Mouse (Mus musculus): ENCODE measurements around the gene Spata18.

Spata18 gene

DNA sequence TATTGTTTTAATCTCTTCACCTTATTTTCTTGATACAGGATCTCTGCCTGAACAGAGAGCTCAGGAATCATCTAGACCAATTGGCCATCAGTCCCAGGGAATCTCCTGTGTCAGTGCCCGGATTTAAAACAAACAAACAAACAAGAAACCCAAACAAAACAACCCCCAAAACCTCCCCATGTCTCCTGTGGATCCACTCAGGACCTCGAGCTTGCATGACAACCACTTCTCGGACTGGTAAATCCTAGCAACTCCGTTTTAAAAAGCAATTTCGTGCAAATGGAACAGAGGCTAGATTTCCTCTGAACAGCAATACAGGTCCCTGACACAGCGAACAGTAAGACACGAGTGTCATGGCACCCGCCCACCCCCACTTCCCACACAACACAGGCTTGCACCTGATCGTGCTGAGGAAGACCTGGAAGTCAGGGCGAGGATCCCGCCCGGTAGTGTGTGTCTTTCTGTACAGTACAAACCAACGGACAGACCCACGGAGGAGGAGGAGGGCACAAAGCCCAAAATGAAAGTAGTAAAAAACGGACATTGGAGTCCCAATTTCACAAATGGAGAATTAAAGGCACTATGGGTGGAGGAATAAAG is 714 bp upstream of the Spata18 start:
- in situ Hi-C loops (cut with MboI, MseI): no loop called here

DNA sequence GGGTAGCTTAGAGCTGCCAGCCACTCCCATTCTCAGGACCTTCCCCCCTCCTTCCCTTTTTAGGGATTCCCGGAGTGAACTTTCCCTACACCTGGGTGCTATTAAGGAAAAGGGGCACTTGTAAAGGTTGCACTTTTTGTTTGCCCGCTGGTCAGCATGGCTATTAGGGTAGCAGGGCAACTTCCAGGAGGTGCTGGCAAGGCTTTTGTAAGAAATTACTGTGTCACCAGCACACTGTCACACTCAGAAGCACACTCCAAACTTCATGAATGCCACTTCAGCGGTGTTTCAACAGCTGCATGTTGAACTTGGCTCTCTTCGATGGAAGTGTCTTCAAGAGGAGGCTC is 649 bp downstream of the Spata18 start:
- in situ Hi-C loops (cut with MboI, MseI): no loop called here

DNA sequence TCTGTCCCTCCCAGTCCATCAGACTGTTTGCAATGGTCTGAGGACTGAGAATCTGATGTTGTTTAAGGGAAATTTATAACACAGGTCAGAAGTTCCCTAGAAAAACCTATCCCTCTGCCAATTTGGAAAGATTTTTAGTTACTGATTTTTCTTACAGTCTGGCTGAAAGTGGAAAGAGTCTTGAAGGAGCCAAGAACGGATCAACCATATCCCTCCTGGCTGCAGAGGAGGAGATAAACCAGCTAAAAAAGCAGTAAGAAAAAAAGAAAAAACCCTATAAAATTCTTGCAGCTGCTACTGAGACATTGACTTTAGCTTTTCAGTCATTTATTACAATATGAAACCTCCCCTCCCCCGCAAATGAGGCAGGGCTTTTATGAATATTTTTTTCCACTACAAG is 15.5 kb downstream of the Spata18 start:
- in situ Hi-C loops (cut with MboI, MseI): no loop called here

DNA sequence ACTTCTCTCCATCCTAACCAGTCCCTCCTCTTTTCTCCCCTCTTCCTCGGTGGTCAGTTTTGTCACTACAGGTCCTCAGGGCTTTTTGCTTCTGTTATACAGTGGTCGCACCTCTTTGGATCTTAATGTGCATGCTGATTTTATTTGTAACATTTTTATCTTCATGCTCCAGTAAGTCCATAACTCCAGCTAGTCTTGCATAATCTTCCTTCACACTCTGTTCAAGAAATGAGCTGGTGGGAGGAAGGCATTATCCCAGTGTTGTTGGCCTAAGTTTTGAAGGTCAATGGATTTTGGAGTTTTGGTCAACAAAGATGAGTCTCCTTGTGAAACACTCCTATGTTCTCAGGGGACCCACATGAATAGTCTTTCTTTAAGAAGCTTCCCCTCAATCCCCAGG is 16.7 kb downstream of the Spata18 start:
- in situ Hi-C loops (cut with MboI, MseI): no loop called here

DNA sequence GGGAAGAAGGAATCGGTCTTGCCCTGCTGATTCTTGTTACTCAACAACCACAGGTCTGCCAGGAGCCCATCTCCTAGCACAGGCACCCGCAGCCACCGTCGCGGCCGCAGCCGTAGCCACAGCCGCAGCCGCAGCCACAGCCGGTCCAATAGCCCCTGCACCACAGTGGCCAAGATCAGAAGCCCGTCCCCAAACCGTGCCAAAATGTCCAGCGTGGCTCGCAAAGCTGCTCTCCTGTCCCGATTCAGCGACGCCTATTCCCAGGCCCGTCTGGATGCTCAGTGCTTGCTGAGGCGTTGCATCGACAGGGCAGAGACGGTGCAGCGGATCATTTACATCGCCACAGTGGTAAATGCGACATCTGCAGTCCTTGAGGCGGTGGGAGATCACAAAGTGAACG is 18.2 kb downstream of the Spata18 start:
- in situ Hi-C loops (cut with MboI, MseI): no loop called here

DNA sequence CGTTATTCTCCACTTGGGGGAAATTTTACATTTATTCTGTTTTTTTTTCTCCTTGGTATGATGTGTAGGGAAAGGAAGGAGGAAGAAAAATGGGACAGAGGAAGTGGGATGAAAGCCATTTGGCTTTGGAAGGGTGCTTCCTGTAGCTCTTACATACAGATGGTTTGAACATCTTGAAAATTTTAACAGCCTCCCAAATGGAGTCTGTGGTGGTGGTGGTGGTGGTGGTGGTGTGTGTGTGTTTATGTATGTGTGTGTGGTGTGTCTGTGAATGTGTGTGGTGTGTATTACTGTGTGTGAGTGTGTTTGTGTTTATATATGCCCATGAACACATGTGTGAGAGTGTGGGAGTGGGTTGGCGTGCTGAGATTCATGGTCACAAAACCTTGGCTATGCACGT is 24.4 kb downstream of the Spata18 start:
- in situ Hi-C loops (cut with MboI, MseI): no loop called here

DNA sequence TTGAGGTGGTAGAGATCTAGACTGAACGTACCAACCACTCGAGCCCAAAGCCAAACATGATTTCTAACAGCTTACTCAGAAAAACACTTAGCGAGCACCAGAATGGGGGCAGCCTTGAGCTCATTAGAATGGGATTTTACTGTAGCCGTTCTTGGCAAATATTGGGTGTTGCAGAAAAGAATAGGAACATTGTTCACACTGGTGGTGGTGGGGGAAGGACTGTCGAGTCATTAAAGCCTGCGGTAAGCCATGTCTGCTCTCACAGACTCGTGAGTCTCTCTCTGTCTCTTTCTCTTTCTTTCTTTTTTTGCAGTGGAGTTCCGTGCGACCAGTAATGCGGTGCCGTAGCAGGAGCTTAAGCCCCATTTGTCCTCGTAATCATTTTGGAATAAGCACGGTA is 25.4 kb downstream of the Spata18 start:
- in situ Hi-C loops (cut with MboI, MseI): no loop called here

DNA sequence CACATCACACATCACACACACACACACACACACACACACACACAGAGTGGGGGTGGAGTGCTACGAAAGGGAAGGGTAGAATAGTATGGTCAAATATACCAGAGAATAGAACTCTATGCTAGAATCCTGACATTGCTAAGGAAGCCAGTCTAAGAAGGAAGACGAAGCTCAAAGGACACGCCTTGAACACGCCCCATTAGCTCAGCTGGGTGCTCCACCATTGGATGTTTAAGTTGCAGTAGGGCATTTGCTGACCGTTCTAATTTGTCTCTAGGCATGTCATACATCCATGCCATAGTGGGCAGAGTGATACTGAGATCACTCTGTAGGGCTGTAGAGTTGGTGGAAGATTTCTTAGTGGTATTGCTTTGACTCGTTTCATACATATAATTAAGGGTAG is 32.0 kb downstream of the Spata18 start:
- in situ Hi-C loops (cut with MboI, MseI): no loop called here

DNA sequence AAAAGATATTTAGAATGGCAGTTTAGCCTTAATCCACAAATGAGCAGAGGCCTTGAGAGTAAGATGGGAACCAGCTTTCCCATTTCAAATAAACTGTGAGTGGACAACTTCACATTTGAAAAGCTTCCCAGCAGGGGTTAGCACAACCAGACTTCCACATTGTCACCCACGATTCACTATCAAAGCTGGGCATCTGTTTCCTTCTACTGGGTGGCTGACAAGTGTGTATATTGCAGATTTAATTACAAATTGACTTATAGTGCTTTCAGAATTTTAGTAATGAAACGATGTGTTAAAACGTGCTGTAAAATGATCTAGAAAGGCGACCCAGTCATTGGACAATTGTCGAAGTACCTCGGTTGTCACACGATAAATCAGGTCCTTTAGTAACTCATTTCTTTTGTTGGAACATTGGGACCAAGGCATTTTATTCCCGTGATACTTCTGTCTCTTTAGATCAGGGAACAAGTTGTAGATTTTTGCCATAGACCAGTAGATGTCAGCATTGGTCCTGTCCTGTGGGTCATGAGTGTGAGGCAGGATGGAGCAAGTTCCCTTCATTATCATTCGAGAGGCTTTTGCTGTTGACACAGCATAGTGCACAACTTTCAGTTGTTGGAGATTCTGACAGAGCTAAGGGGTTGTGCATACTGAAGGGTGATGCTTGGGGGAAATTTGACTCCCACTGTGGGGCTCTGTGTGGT is 32.7 kb downstream of the Spata18 start:
- in situ Hi-C loops (cut with MboI, MseI): no loop called here

DNA sequence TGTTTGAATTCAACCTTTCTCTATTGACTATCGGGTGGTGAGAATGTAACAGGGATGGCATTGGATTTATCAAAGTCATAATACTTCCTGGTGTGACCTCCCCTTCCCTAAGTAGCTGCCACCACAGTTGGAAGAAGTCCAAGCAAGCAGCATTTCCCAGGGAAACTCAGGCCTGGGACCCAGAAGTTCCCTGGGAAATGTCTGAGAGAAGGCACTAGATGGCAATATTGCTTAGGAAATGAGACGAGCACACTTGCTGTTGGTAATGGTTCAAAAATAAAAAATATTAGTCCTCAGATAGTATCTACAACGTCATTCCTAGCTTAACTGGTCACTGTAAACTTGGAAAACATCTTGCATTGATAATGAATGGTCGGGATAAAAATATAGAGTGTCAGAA is 35.0 kb downstream of the Spata18 start:
- in situ Hi-C loops (cut with MboI, MseI): no loop called here

DNA sequence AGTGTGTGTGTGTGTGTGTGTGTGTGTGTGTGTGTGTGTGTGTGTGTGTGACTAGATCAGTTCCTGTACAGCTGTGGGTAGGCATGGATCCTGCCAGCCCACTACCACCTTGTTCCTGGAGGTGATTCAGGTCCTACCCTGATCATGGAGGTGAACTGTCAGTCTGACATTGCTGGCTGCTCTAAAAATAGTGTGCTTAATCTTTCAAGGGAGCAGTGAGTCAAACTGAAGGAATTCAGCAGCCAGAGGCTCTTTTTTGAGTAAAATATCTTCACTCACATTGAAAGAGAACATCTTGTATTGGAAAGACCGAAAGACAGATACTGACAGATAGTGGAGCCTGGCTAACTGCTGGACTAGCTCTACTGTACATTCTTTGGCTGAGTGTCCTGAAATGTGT is 37.4 kb downstream of the Spata18 start:
- in situ Hi-C loops (cut with MboI, MseI): no loop called here

DNA sequence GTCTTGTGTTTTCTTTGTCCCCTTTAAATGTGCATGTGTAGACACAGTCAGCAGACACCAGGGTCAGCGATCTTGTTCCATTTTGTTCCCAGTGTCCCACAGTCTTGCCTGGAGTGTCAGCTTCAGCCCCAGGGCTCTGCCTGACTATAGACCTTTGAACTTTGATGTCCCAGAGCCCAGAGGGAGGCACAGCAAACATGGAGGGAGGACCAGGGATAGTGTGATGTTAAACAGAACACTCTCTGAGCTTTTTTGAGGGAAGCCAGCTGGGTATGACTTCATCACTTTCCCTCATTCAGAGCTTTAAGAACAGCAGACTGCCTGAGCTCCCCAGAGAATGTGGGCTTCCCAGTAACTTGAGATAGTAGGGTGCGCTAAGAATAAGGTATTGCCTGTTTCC is 39.0 kb downstream of the Spata18 start:
- in situ Hi-C loops (cut with MboI, MseI): no loop called here

DNA sequence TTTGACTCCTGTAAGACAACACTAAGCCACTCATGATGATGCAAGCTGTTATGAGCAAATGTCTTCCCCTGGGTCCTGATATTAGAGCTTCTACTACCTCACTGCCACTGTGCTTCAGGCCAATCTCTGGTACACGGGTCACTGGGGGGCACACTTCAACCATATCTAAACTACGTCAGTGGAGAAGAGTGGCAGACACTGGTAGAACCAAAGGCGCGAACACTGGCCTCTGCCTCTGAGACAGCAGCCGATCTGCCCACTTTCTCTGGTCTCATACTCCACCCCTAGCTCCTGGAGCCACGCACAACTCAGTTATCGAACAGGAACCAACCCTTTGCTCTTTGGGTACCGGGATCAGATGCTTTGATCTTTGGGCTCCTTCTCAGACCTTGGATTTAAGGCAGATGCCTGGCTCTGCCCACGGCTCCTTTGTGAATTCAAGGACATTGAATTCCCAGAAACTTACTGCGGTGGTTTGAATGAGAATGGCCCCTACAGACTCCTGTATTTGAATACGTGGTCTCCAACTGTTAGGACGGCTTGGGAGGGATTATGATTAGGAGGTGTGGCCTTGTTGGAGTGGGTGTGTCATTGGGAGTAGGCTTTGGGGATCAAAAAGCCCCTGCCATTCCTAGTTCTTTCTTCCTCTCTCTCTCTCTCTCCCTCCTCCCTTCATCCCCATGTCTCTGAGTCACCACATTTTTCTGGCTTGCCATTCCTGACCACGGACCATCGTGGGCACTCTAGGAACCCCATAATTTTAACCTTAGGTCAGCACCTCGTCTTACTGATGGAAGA is 40.7 kb downstream of the Spata18 start:
- in situ Hi-C loops (cut with MboI, MseI): no loop called here

DNA sequence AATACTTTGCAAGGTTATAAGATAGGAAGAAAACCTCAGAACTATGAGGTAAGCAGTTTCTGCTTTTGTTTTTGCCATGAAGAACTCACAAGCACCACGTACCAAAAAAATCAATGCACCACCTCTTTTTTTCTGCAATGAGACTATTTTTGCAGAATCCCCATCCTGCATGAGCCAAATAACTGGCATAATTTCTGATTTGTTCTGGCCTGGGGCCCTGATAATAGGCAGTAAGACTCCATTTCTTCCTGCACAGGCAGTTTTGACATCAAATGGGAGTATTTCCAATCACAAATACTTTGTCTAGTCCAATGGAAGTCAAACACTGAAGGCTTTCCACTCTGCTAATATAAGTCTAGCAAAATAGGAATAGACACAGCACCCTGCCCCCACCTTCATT is 42.6 kb downstream of the Spata18 start:
- in situ Hi-C loops (cut with MboI, MseI): no loop called here

DNA sequence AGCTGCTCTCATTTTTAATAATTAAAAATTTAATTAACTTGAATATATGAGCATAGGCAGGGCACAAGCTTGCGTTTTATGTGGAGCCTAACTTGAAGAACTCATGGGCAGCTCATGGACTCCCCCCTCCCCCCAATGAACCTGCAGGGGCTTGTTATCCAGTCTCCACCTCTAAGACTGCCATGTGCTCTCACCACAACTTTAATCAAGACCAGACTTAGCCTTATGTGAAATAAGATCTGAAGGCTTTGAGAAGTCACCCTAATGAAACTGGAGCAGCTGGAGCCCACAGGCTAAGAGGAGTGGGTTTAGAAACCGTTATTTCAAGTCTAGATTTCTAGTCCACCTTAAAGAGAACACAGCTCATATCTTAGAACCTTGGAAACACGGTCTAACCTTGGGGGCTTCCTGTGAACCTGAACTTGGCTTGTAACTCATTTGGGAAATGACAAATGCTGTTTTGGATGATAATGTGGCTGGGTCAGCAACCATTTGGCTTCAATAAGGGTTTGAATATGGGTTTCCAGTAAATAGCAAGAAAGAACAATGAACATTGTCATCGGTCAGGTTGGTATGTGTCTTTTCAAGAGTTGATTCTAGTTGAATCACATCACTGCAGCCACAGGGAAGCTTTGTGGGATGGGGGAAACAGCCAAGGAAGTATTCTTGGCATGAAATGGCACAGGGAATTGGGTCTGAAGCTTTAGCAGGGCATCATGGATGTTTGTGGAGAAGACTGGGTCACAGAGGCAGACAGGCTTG is 43.3 kb downstream of the Spata18 start:
- in situ Hi-C loops (cut with MboI, MseI): no loop called here

DNA sequence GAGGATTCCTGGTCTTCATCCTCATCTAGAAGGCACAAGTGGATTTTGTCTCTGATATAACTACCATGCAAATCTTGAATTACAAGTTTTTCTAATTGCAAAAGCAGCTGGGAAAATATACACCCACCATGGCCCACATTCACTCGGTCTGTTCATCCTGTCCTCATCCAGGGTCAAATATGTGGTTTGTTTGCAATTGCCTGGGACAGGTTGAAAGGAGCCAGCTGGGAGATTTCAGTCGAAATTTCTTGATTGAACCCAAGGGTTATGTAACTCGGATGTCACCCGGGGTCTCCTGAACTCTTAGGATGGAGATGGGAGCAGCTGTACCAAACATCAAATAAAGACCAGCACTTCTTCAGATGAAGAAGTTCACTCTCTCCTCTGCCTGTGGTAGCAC is 46.5 kb downstream of the Spata18 start:
- in situ Hi-C loops (cut with MboI, MseI): no loop called here

DNA sequence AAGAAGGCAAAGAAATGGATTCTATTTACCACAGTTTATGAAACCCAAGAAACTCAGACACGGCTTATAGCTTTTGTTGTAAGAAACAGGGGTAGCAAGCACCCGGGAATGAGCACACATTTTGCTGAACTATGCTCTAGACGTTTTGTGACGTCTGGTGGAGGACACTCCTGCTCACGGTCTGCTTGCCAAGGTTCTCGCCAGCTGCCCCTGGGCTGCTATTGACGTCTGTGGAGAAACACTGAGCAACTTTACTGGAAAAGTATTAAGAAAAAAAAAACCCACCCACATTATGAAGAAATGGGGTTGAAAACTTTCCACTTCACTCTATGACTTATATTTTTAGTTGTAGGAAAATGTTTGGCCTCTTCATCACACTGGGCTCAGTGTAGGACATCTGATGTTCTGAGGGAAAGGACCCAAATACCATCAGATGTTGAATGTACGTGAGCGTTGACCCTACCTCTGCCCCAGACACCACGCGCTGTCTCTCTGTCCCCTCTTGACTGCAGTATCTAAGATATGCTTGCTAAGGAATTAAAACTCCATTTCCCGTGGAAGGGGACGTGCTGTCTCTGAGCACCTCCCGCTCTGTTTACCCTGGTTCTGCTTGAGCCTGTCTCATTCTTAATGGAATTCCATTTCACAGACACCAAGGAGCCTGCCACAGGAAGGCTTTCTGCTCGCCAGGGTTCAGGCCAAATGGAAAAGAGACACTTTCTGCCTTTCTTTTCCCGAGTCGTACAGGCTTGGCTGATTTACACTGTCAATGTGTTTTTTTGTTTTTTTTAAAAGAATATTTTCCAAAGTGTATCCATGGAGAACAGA is 50.1 kb downstream of the Spata18 start:
- in situ Hi-C loops (cut with MboI, MseI): no loop called here

DNA sequence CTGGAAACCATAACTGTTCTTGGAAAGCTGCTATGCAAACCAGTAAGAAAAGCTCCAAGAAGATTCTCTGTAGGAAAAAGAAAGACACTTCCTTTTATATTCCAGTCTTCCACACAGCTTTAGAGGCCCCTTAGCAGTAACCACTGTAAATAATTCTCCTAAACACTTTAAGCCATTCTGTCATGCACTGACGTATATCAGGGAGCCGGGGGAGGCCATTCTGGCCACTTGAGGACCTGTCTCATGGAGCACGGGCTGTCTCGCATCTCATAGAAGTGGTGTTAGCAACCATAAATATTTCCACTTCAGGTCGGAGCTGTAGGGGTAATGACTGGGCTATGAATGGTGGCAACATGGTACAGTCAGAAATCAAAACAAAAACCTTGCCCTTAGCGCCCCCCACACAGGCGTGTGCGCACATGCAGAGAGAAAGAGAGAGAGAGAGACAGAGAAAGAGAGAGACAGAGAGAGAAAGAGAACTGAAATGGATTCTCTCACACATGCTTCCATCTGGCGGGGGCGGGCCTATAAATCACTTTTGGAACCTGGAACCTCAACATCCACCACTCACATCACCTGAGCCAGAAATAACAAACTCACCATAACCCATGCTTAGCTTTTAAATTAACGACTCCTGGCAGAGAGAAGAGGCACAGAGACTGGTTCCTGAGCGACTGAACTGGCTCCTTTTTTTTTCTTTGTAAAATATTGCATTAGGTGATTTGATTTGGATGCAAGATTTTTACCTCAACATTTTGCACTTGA is 50.9 kb downstream of the Spata18 start:
- in situ Hi-C loops (cut with MboI, MseI): no loop called here

DNA sequence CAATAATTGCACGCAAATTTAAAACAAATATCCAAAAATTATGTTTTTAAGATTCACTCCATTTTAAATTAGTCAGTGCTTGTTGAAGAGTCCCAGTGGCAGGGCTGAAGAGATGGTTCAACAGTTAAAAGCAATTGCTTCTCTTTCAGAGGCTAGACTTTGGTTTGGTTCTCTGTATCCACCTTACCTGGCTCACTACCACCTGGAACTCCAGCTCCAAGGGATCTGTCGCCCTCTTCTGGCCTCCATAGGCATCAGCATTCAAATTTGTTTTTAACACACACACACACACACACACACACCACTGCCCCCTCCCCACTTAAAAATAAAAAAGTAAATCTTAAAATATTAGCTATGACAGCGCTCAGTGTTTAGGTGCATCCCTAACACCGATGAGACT is 51.9 kb downstream of the Spata18 start:
- in situ Hi-C loops (cut with MboI, MseI): no loop called here

DNA sequence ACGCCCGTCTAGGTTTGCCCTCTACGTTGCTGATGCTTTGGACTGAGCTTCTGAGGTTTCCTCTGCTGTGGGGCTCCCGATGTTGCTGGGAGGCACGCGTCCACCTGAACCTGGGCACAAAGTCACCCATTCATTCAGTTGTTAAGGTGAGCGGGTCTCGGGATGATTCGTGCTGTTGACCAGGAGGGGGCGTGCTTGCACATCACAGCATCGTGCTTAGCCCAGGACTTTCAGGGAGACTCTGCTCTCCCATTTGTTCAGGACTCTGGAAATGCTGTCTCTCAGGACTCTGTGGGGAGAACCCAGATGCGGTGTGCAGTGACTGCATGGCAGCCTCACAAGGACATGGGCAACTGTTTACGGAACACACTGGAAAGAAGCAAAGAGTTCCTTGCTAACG is 53.1 kb downstream of the Spata18 start:
- in situ Hi-C loops (cut with MboI, MseI): no loop called here

DNA sequence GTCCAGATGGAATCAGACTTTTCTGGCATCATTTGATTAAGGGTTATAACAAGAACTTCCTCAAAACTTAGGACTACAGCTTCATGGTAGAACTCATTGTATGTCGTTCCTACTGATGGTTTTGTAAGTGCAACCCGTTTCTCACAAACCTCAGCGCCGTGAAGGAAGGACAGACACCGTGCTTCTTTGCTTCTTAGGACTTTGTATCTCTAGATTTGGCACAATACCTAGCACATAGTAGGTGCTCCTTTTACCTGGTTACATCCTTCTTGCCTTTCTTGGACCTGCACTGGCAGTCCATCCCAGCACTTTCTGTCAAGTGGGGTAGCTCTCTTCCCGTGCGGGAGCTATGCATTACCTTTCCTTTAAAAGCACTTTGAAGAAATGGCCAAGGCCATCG is 53.6 kb downstream of the Spata18 start:
- in situ Hi-C loops (cut with MboI, MseI): no loop called here

Measured in T-helper 17 cell (primary cell).